Mouse (Mus musculus): Measurements from ENCODE around the gene Olfr761.

GRCm38 (mm10) chr17:37952979-37953378 lies at the start of gene Olfr761:
- TF ChIP-seq CTCF (IDR thresholded peaks at IDR 0.05; ENCODE audit: control insufficient read depth, insufficient read depth, low read length) (no peak), POLR2A (IDR thresholded peaks at IDR 0.05; ENCODE audit: borderline replicate concordance, control insufficient read depth, low read depth, low read length) (no peak)

Measured in bone marrow, adult 2 months (tissue).